Mouse (Mus musculus) E14TG2a.4 (cell line): ENCODE measurements around the gene Nup210.
A peak's percentile ranks its signal among the peaks of the same experiment; 100 is the strongest.
"Not testable (repeated sequence)": the region's sequence is repeated elsewhere in the genome, so short reads cannot be mapped to it uniquely, and the experiment has no call there.

ENCODE experiments used
- H3K27me3 ChIP-seq: 2 replicates; pipeline ENCODE4 v1.6.1; 2014; ENCODE audit warnings: low read length, control low read depth; ENCODE audit not compliant: insufficient read depth
- H3K36me3 ChIP-seq: 2 replicates; pipeline ENCODE4 v1.6.1; 2014; ENCODE audit warnings: low read length, control low read depth; ENCODE audit not compliant: insufficient read depth
- H3K4me1 ChIP-seq: replicated peaks from 2 replicates; pipeline ENCODE4 v1.6.1; 2014; ENCODE audit warnings: low read depth, low read length, control low read depth
- H3K4me3 ChIP-seq: replicated peaks from 2 replicates; pipeline ENCODE4 v1.5.1; 2014; ENCODE audit warnings: mild to moderate bottlenecking, low read length
- H3K9me3 ChIP-seq: 2 replicates; pipeline ENCODE4 v1.6.1; 2014; ENCODE audit warnings: low read length, control low read depth
- CTCF ChIP-seq: conservative IDR thresholded peaks from 2 replicates; pipeline ENCODE4 v1.5.1; 2014; ENCODE audit warnings: low read length
- NANOG ChIP-seq: IDR thresholded peaks from 2 replicates; pipeline ENCODE4 v1.6.1; 2014; ENCODE audit warnings: borderline replicate concordance, low read length, mixed read lengths
- POU5F1 ChIP-seq: IDR thresholded peaks from 2 replicates; pipeline ENCODE4 v1.6.1; 2014; ENCODE audit warnings: low read length, borderline replicate concordance

Gene Nup210

GRCm38 (mm10) chr6:91124286-91125227 is 7.9 kb upstream of the Nup210 start:
- H3K4me1 ChIP-seq, result no peaks in the 10 kb centered on the region
- H3K4me3 ChIP-seq, result no peak overlapping the region
- no peak for TF ChIP-seq NANOG
- TF ChIP-seq POU5F1, result no peak
- no peak for TF ChIP-seq CTCF
- peaks cover 6% of the 10 kb centered on the region for H3K27me3 ChIP-seq
- H3K36me3 ChIP-seq, result no peaks in the 10 kb centered on the region
- H3K9me3 ChIP-seq, result peaks cover 8% of the 10 kb centered on the region

GRCm38 (mm10) chr6:91123453-91123852 is 6.8 kb upstream of the Nup210 start:
- TF ChIP-seq POU5F1 (no peak), CTCF (no peak), NANOG (no peak)
- Histone ChIP-seq H3K36me3 (no peaks in the 10 kb centered on the region), H3K4me3 (no peak overlapping the region), H3K27me3 (peaks cover 6% of the 10 kb centered on the region), H3K9me3 (peaks cover 8% of the 10 kb centered on the region), H3K4me1 (no peaks in the 10 kb centered on the region)

DNA sequence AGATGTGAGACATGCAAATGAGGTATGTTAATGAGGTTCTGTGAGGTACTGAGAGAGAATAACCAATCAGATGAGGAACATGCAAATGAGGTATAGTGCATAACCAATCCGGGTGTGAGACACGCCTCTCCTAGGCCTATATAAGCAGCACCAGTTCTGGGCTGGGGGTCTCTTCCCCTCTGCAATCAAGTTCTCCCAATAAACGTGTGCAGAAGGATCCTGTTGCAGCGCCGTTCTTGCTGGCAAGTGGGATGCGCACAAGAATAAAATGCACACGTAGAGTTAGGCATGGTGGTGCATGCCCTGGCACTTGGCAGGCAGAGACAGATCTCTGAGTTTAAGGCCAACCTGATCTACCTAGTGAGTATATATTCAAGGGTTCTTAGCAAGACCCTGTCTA is 4.5 kb upstream of the Nup210 start:
- not testable (repeated sequence) for H3K36me3 ChIP-seq, H3K9me3 ChIP-seq, H3K27me3 ChIP-seq

GRCm38 (mm10) chr6:91120206-91120605 is 3.6 kb upstream of the Nup210 start:
- peaks cover 13% of the 10 kb centered on the region for H3K4me1 ChIP-seq
- TF ChIP-seq NANOG, result no peak
- no peak for TF ChIP-seq CTCF
- no peak for TF ChIP-seq POU5F1
- H3K9me3 ChIP-seq, result peaks cover 8% of the 10 kb centered on the region
- H3K4me3 ChIP-seq, result no peak overlapping the region
- no peaks in the 10 kb centered on the region for H3K36me3 ChIP-seq
- H3K27me3 ChIP-seq, result peaks cover 6% of the 10 kb centered on the region

More for the DNA sequence above, 4.5 kb upstream of the Nup210 start:
- not testable (repeated sequence) for H3K4me3 ChIP-seq, H3K4me1 ChIP-seq

DNA sequence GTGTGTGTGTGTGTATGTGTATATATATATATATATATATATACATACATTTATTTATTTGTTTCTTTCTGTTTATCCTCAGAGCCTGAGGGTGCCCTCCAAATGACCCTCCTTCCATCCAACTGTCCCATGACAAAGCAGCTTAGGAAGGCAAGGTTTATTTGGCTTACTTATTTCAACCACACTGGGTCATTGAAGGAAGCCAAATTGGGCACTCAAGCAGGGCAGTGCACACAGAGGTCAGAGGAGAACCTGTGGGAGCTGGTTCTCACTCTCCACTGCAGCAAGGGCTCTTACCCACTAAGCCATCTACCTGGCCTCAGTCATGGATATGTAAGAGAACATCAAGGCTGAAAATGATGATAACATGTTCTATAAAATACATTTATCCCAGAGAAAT is 1.9 kb upstream of the Nup210 start:
- Histone ChIP-seq H3K4me1 (peaks cover 30% of the 10 kb centered on the region), H3K9me3 (peaks cover 8% of the 10 kb centered on the region), H3K36me3 (no peaks in the 10 kb centered on the region), H3K27me3 (no peaks in the 10 kb centered on the region), H3K4me3 (no peak overlapping the region)
- no peak for TF ChIP-seq NANOG
- no peak for TF ChIP-seq POU5F1
- TF ChIP-seq CTCF, result no peak

DNA sequence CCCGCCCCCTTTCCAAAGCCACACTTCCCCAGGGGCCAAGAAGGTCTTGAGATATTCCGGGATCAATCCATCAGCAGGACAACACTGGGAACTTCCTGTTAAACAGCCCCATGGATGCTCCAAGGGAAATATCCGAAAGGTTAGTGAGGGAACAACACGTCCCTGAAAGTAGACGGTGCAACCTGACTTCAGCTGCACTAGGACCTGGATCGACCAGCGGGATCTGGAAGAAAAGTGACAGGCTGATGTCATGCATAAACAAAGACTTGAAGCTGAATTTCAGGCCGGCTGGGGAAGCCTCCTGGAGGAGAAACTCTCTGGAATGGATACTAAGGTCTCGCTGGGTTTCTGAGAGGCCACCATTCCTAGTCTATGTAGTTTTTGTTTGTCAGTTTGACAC is 520 bp upstream of the Nup210 start:
- H3K4me1 ChIP-seq, result peaks cover 41% of the 10 kb centered on the region
- no peaks in the 10 kb centered on the region for H3K27me3 ChIP-seq
- TF ChIP-seq CTCF, result no peak; the same call in 1 of the 2 replicates
- no peak for TF ChIP-seq POU5F1
- no peak for TF ChIP-seq NANOG
- H3K36me3 ChIP-seq, result no peaks in the 10 kb centered on the region
- H3K4me3 ChIP-seq, result peak overlapping the region; percentile 82
- peaks cover 8% of the 10 kb centered on the region for H3K9me3 ChIP-seq

GRCm38 (mm10) chr6:91115863-91116243 is 776 bp downstream of the Nup210 start:
- no peaks in the 10 kb centered on the region for H3K9me3 ChIP-seq
- no peaks in the 10 kb centered on the region for H3K36me3 ChIP-seq
- peak overlapping the region; percentile 82 for H3K4me3 ChIP-seq
- no peaks in the 10 kb centered on the region for H3K27me3 ChIP-seq
- no peak for TF ChIP-seq NANOG
- no peak for TF ChIP-seq CTCF
- TF ChIP-seq POU5F1, result no peak
- H3K4me1 ChIP-seq, result peaks cover 54% of the 10 kb centered on the region

- H3K4me1 ChIP-seq, result peaks cover 58% of the 10 kb centered on the region
- no peaks in the 10 kb centered on the region for H3K9me3 ChIP-seq
- no peak for TF ChIP-seq NANOG
- no peak for TF ChIP-seq CTCF
- no peak for TF ChIP-seq POU5F1
- H3K4me3 ChIP-seq, result peak overlapping the region; percentile 82
- no peaks in the 10 kb centered on the region for H3K36me3 ChIP-seq
- no peaks in the 10 kb centered on the region for H3K27me3 ChIP-seq
Observed at GRCm38 (mm10) chr6:91115158-91115557, 1.5 kb downstream of the Nup210 start.

- peaks cover 60% of the 10 kb centered on the region for H3K4me1 ChIP-seq
- H3K4me3 ChIP-seq, result no peak overlapping the region
- TF ChIP-seq CTCF (no peak), NANOG (no peak), POU5F1 (no peak)
- no peaks in the 10 kb centered on the region for H3K9me3 ChIP-seq
- no peaks in the 10 kb centered on the region for H3K27me3 ChIP-seq
- no peaks in the 10 kb centered on the region for H3K36me3 ChIP-seq
Observed at GRCm38 (mm10) chr6:91114716-91115115, 1.9 kb downstream of the Nup210 start.
